Comparison of ENCODE assay signal across 2 mouse cellular contexts in the genomic region with DNA sequence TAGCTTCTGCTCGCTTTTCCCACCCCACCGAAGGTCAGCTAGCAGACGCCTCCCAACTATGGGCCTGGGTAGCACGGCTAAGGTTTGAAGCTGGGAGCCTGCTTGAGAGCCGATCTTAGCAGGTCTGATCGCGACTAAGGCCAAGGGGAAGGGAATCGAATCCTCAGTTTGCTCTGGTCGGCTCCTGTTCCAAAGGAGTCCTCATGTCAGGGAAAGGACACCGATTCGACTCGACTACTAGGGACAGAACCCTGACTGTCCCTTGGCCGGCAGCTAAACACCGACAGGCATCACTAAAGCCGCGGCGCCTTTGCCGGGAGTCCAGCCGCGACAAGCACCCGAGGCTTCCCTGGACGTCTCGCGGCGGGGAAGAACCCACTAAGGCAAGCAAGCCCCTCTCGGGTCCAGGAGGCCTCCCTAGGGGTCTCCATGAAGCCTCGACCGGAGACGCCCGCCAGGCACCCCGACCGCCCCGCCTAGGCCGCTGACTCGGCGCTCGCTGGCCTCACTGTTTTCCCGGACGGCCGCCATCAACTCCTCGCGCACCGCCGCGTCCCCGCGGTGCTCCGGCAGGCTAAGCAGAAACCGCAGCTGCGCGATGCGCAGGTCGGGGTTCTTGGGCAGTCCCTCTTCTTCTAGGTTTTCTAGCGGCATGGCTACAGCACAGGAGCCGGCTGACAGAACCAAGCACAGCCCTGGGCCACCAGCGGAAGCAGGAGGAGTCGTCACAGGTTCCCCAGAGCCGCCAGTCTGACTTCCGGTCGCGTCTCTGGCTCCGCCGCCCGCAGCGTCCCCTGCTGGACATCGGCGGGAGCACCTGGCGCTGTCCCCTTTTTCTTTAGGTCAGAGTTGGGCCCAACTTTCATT.
TF ChIP-seq lines count a peak whose summit lies in the region.

Psmd6 (minus strand) TSS at position 755 of the 867 bp plus-strand sequence.

TF ChIP-seq in C2C12, 6 proteins besides CTCF, POLR2A, EP300 and RAD21 (continued from another document):
- TF ChIP-seq USF1 (IDR thresholded peaks at IDR 0.05; ENCODE audit: low read depth) = no peak

TF ChIP-seq in myocyte, 11 proteins besides CTCF, POLR2A, EP300 and RAD21 (continued from another document):
- TF ChIP-seq MYOD1 (IDR thresholded peaks at IDR 0.05; ENCODE audit: control insufficient read depth in 1 of 3, insufficient read length in 2 of 3, low read depth in 2 of 3) = peak in 2 of 3 experiments; percentile 33 to 36
